Mouse (Mus musculus) C2C12 (cell line): Measurements from ENCODE around the gene Ccdc58.

ENCODE experiments used
- CEBPB ChIP-seq: IDR thresholded peaks from one replicate; pipeline ENCODE4 v1.6.1; 2011; ENCODE audit warnings: low read depth, mild to moderate bottlenecking, control low read depth, moderate library complexity
- CTCF ChIP-seq: IDR thresholded peaks from one replicate; pipeline ENCODE4 v1.5.1; 2011; ENCODE audit not compliant: control insufficient read depth, insufficient read depth, insufficient read length
- MAX ChIP-seq: IDR thresholded peaks from one replicate; pipeline ENCODE4 v1.6.1; 2011; ENCODE audit warnings: mild to moderate bottlenecking, control low read depth
- MYOD1 ChIP-seq: IDR thresholded peaks from one replicate; pipeline ENCODE4 v1.6.1; 2011; ENCODE audit warnings: low read depth; ENCODE audit not compliant: control insufficient read depth, insufficient read length
- MYOG ChIP-seq: IDR thresholded peaks from one replicate; pipeline ENCODE4 v1.6.1; 2011; ENCODE audit not compliant: control insufficient read depth, insufficient read length; ENCODE audit errors: extremely low read depth
- USF1 ChIP-seq: IDR thresholded peaks from one replicate; pipeline ENCODE4 v1.6.1; 2011; ENCODE audit warnings: low read depth, mild to moderate bottlenecking, control low read depth, moderate library complexity

DNA sequence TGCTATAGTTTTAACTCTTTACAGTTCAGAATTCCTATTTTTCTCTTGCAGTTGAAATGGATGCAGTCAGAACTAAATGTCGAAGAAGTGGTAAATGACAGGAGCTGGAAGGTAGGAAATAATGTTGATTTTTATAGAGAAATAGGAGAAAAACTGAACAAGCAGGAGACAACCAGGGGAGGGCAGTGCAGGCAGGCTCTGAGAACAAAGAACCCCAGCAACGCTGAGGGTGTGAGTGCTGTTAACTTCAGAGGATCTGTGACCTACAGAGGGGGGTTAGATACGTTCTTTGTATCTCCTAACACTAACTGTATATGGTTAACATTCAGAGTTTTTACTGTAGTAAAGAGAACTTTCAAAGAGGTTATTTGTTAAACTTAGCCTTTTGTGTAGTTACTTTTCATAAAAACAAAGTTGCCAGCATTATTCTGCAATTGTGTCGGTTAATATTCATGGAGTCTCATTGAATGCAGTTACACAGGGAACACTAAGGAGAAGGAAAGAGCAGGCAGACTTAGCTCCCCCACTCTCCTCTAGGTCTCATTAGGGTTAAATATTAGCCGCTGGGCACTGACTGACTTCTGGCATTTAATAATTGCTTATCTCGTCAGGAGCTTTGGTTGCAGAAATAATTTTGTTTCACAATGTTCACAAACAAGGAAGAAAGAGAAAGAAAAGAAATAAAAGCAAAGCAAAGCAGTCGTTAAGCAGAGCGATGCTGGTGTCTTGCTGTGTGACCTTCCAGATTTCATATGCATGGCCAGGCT is 18.5 kb downstream of the Ccdc58 start:
- no peak for TF ChIP-seq CTCF
- TF ChIP-seq USF1: no peak
- TF ChIP-seq MAX: no peak
- TF ChIP-seq MYOD1: no peak
- no peak for TF ChIP-seq MYOG
- TF ChIP-seq CEBPB: no peak
